Mouse (Mus musculus) kidney, adult 2 months (tissue): ENCODE measurements around the gene Mcm10.

Experiments
- CTCF ChIP-seq: fragments of 200-500 bp; conservative IDR thresholded peaks from 2 replicates; pipeline ENCODE4 v1.5.1; 2011; ENCODE audit warnings: low read depth, mild to moderate bottlenecking, control low read depth, low read length, moderate library complexity, mixed read lengths; ENCODE audit not compliant: insufficient read depth, insufficient read length
- POLR2A ChIP-seq: fragments of 200-500 bp; IDR thresholded peaks from one replicate; pipeline ENCODE4 v1.6.1; 2011; ENCODE audit warnings: low read depth, low read length, control low read depth

GRCm38 (mm10) chr2:5025162-5025733 is 12.7 kb upstream of the Mcm10 start:
- no peak for TF ChIP-seq POLR2A
- peak; percentile 42; the same call in 1 of the 2 replicates for TF ChIP-seq CTCF
